Mouse (Mus musculus): Measurements from ENCODE around the gene Slc7a1. TPM values are rescaled to one million over a fixed set of nuclear protein-coding genes. Genes with fewer than 3 reads are reported as not detected.

Slc7a1 gene
- polyA plus RNA-seq, 1 experiment from 2014 or later = 18.4 TPM

GRCm38 (mm10) chr5:148360922-148361758 is 38.6 kb downstream of the Slc7a1 start:
- Histone ChIP-seq H3K4me2 (no peak overlapping the region), H3K27me3 (no peaks in the 10 kb centered on the region), H3K9ac (no peak overlapping the region), H3K4me3 (replicated peaks) (no peak overlapping the region), H3K4me1 (no peaks in the 10 kb centered on the region), H3K36me3 (replicated peaks) (peaks cover 3% of the 10 kb centered on the region; the same call in 1 of the 2 replicates), H3K27ac (no peak overlapping the region), H3K9me3 (no peaks in the 10 kb centered on the region)
- ATAC-seq (ENCODE audit: low FRiP score) = no peak
- 80% methylated on average over 16 of the region's 16 CpGs for WGBS

GRCm38 (mm10) chr5:148359131-148359530 is 40.6 kb downstream of the Slc7a1 start:
- WGBS = 92% methylated on average over 11 of the region's 11 CpGs
- H3K9ac ChIP-seq = no peak overlapping the region
- ATAC-seq (ENCODE audit: low FRiP score) = no peak
- H3K36me3 ChIP-seq (replicated peaks) = peaks cover 3% of the 10 kb centered on the region; the same call in 1 of the 2 replicates
- H3K4me3 ChIP-seq (replicated peaks) = no peak overlapping the region
- no peaks in the 10 kb centered on the region for H3K9me3 ChIP-seq
- no peak overlapping the region for H3K4me2 ChIP-seq
- H3K27me3 ChIP-seq = no peaks in the 10 kb centered on the region
- no peaks in the 10 kb centered on the region for H3K4me1 ChIP-seq
- H3K27ac ChIP-seq = no peak overlapping the region

- Histone ChIP-seq H3K4me3 (replicated peaks) (no peak overlapping the region), H3K4me2 (no peak overlapping the region), H3K27me3 (no peaks in the 10 kb centered on the region), H3K4me1 (no peaks in the 10 kb centered on the region), H3K9me3 (no peaks in the 10 kb centered on the region), H3K9ac (no peak overlapping the region), H3K27ac (no peak overlapping the region), H3K36me3 (replicated peaks) (no peaks in the 10 kb centered on the region; the same call in 1 of the 2 replicates)
- no peak for ATAC-seq (ENCODE audit: low FRiP score)
- WGBS = 95% methylated on average over 6 of the region's 6 CpGs
Observed at GRCm38 (mm10) chr5:148357168-148357567, 42.5 kb downstream of the Slc7a1 start.

GRCm38 (mm10) chr5:148355822-148356221 is 43.9 kb downstream of the Slc7a1 start:
- no peaks in the 10 kb centered on the region for H3K9me3 ChIP-seq
- no peak overlapping the region for H3K9ac ChIP-seq
- H3K27ac ChIP-seq = no peak overlapping the region
- no peak overlapping the region for H3K4me2 ChIP-seq
- no peak overlapping the region for H3K4me3 ChIP-seq (replicated peaks)
- WGBS = 93% methylated on average over 3 of the region's 3 CpGs
- H3K36me3 ChIP-seq (replicated peaks) = no peaks in the 10 kb centered on the region; the same call in 1 of the 2 replicates
- no peaks in the 10 kb centered on the region for H3K27me3 ChIP-seq
- ATAC-seq (ENCODE audit: low FRiP score) = no peak
- no peaks in the 10 kb centered on the region for H3K4me1 ChIP-seq

GRCm38 (mm10) chr5:148354536-148354935 is 45.2 kb downstream of the Slc7a1 start:
- H3K27ac ChIP-seq = no peak overlapping the region
- no peaks in the 10 kb centered on the region for H3K9me3 ChIP-seq
- H3K4me2 ChIP-seq = no peak overlapping the region
- H3K4me3 ChIP-seq (replicated peaks) = no peak overlapping the region
- 83% methylated on average over 8 of the region's 8 CpGs for WGBS
- no peak overlapping the region for H3K9ac ChIP-seq
- no peaks in the 10 kb centered on the region; the same call in 1 of the 2 replicates for H3K36me3 ChIP-seq (replicated peaks)
- H3K4me1 ChIP-seq = no peaks in the 10 kb centered on the region
- no peak for ATAC-seq (ENCODE audit: low FRiP score)
- no peaks in the 10 kb centered on the region for H3K27me3 ChIP-seq

GRCm38 (mm10) chr5:148353429-148353828 is 46.3 kb downstream of the Slc7a1 start:
- H3K27me3 ChIP-seq = no peaks in the 10 kb centered on the region
- H3K9me3 ChIP-seq = no peaks in the 10 kb centered on the region
- no peak overlapping the region for H3K4me2 ChIP-seq
- H3K9ac ChIP-seq = no peak overlapping the region
- no peak for ATAC-seq (ENCODE audit: low FRiP score)
- H3K4me3 ChIP-seq (replicated peaks) = no peak overlapping the region
- no peak overlapping the region for H3K27ac ChIP-seq
- no peaks in the 10 kb centered on the region for H3K4me1 ChIP-seq
- no peaks in the 10 kb centered on the region; the same call in none of the 2 replicates for H3K36me3 ChIP-seq (replicated peaks)
- 91% methylated on average over 16 of the region's 16 CpGs for WGBS

GRCm38 (mm10) chr5:148349327-148350011 is 50.2 kb downstream of the Slc7a1 start:
- no peaks in the 10 kb centered on the region for H3K4me1 ChIP-seq
- H3K27ac ChIP-seq = no peak overlapping the region
- peaks cover 6% of the 10 kb centered on the region for H3K36me3 ChIP-seq (replicated peaks)
- H3K4me3 ChIP-seq (replicated peaks) = no peak overlapping the region
- H3K9ac ChIP-seq = no peak overlapping the region
- 85% methylated on average over 15 of the region's 15 CpGs for WGBS
- ATAC-seq (ENCODE audit: low FRiP score) = no peak
- H3K9me3 ChIP-seq = no peaks in the 10 kb centered on the region
- no peaks in the 10 kb centered on the region for H3K27me3 ChIP-seq
- no peak overlapping the region for H3K4me2 ChIP-seq

GRCm38 (mm10) chr5:148348153-148348552 is 51.6 kb downstream of the Slc7a1 start:
- Histone ChIP-seq H3K4me3 (replicated peaks) (no peak overlapping the region), H3K9ac (no peak overlapping the region), H3K4me2 (no peak overlapping the region), H3K9me3 (no peaks in the 10 kb centered on the region), H3K27me3 (no peaks in the 10 kb centered on the region), H3K4me1 (no peaks in the 10 kb centered on the region), H3K36me3 (replicated peaks) (peaks cover 6% of the 10 kb centered on the region), H3K27ac (no peak overlapping the region)
- no peak for ATAC-seq (ENCODE audit: low FRiP score)
- WGBS = 71% methylated on average over 8 of the region's 8 CpGs

- 79% methylated on average over 8 of the region's 8 CpGs for WGBS
Observed at GRCm38 (mm10) chr5:148346543-148346942, 53.2 kb downstream of the Slc7a1 start.

GRCm38 (mm10) chr5:148344374-148344773 is 55.3 kb downstream of the Slc7a1 start:
- H3K9ac ChIP-seq = no peak overlapping the region
- WGBS = 87% methylated on average over 5 of the region's 5 CpGs
- ATAC-seq (ENCODE audit: low FRiP score) = no peak
- no peaks in the 10 kb centered on the region for H3K27me3 ChIP-seq
- no peak overlapping the region for H3K4me3 ChIP-seq (replicated peaks)
- H3K4me1 ChIP-seq = peaks cover 8% of the 10 kb centered on the region
- peaks cover 12% of the 10 kb centered on the region for H3K36me3 ChIP-seq (replicated peaks)
- no peak overlapping the region for H3K4me2 ChIP-seq
- no peaks in the 10 kb centered on the region for H3K9me3 ChIP-seq
- H3K27ac ChIP-seq = no peak overlapping the region

More at GRCm38 (mm10) chr5:148346543-148346942, 53.2 kb downstream of the Slc7a1 start:
- no peak overlapping the region for H3K4me2 ChIP-seq
- no peak overlapping the region for H3K27ac ChIP-seq
- H3K4me3 ChIP-seq (replicated peaks) = no peak overlapping the region
- ATAC-seq (ENCODE audit: low FRiP score) = no peak
- H3K9me3 ChIP-seq = no peaks in the 10 kb centered on the region
- no peak overlapping the region for H3K9ac ChIP-seq
- H3K27me3 ChIP-seq = no peaks in the 10 kb centered on the region
- H3K36me3 ChIP-seq (replicated peaks) = peaks cover 12% of the 10 kb centered on the region
- peaks cover 8% of the 10 kb centered on the region for H3K4me1 ChIP-seq

GRCm38 (mm10) chr5:148342061-148342741 is 57.5 kb downstream of the Slc7a1 start:
- peak; percentile 63 for ATAC-seq (ENCODE audit: low FRiP score)
- H3K9ac ChIP-seq = no peak overlapping the region; the same call in 1 of the 2 replicates
- H3K27me3 ChIP-seq = no peaks in the 10 kb centered on the region
- H3K4me2 ChIP-seq = peak overlapping the region; percentile 38
- peak overlapping the region; percentile 68 for H3K27ac ChIP-seq
- peak overlapping the region; percentile 7; the same call in 1 of the 2 replicates for H3K4me3 ChIP-seq (replicated peaks)
- peaks cover 8% of the 10 kb centered on the region for H3K4me1 ChIP-seq
- 42% methylated on average over 26 of the region's 26 CpGs for WGBS
- no peaks in the 10 kb centered on the region for H3K9me3 ChIP-seq
- H3K36me3 ChIP-seq (replicated peaks) = peaks cover 8% of the 10 kb centered on the region; the same call in 1 of the 2 replicates

GRCm38 (mm10) chr5:148339126-148339525 is 60.6 kb downstream of the Slc7a1 start:
- no peaks in the 10 kb centered on the region for H3K27me3 ChIP-seq
- H3K9me3 ChIP-seq = no peaks in the 10 kb centered on the region
- peaks cover 19% of the 10 kb centered on the region for H3K36me3 ChIP-seq (replicated peaks)
- H3K4me2 ChIP-seq = no peak overlapping the region
- H3K4me3 ChIP-seq (replicated peaks) = no peak overlapping the region
- no peak overlapping the region for H3K27ac ChIP-seq
- no peak for ATAC-seq (ENCODE audit: low FRiP score)
- WGBS = 89% methylated on average over 5 of the region's 5 CpGs
- H3K4me1 ChIP-seq = peaks cover 8% of the 10 kb centered on the region
- H3K9ac ChIP-seq = no peak overlapping the region
